Mouse (Mus musculus) liver, adult (tissue): ENCODE measurements around the gene Pkp1.

ENCODE experiments used
- GATA4 ChIP-seq: IDR thresholded peaks from 2 replicates; pipeline ENCODE4 v1.6.1; 2014; ENCODE audit warnings: mild to moderate bottlenecking, low read length; ENCODE audit not compliant: insufficient replicate concordance

Gene Pkp1

GRCm38 (mm10) chr1:135918644-135919407, at the start of gene Pkp1:
Pkp1 (minus strand) TSS chr1:135919207.
- TF ChIP-seq GATA4: no peak

- TF ChIP-seq GATA4: no peak
Observed at GRCm38 (mm10) chr1:135967739-135968138, 48.7 kb upstream of the Pkp1 start.

- no peak for TF ChIP-seq GATA4
Observed at GRCm38 (mm10) chr1:135964561-135964960, 45.6 kb upstream of the Pkp1 start.

GRCm38 (mm10) chr1:135963177-135963576, 44.2 kb upstream of the Pkp1 start:
- TF ChIP-seq GATA4: no peak

GRCm38 (mm10) chr1:135958483-135958882, 39.5 kb upstream of the Pkp1 start:
- no peak for TF ChIP-seq GATA4

DNA sequence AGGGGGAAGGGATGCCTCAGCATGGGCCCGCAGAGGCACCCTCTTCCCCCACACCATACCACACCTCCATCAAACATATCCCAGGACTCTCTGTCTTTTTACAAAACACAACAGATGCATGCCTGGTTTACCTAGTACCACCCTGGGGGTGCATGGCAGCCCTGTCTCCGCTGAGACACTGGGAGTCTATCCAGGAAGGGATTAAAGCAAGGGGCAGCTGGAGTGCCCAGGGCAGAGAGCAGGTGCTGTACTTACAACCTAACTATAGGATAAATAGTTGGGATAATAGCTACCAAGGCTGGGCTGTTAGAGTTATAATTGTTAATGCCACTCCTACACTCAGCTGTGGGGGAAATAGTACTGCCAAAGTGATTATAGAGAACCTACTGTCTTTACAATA, 29.9 kb upstream of the Pkp1 start:
- no peak for TF ChIP-seq GATA4

- TF ChIP-seq GATA4: no peak
Observed at GRCm38 (mm10) chr1:135946247-135946646, 27.2 kb upstream of the Pkp1 start.

GRCm38 (mm10) chr1:135945711-135946110, 26.7 kb upstream of the Pkp1 start:
- no peak for TF ChIP-seq GATA4

DNA sequence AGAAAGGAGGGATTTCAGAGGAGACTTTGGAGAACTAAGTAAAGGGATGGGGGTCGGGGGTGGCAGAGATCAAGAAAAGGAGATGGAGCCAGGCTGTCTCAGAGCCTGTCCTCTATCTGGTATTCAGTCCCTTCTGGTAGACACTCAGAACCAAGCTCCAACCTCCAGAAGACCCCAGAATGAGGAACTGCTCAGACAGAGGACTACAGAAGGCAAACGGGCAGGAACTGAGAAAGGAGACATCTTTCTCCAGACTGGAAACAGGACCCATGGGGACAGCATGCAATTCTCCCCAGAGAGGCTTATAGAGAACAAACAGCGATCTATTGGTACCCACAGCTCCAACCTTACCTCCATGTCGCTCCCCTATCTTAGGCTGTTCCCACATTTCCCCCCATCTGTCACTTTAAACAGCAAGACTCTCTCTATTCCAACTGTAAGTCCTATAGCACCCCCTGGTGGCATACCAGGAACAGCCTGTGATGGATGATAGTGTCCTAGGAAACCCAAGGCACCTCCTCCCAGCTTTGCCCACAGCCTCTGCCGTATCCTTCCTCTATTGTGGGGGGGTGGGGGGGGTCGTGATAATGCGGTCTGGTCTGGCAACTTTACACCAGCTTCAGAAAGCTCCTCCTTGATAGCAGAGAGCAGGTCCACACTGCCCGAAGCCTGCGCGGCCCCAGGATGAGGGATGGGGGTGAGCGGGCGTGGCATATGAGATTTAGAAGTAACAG, 25.7 kb upstream of the Pkp1 start:
- TF ChIP-seq GATA4: no peak

DNA sequence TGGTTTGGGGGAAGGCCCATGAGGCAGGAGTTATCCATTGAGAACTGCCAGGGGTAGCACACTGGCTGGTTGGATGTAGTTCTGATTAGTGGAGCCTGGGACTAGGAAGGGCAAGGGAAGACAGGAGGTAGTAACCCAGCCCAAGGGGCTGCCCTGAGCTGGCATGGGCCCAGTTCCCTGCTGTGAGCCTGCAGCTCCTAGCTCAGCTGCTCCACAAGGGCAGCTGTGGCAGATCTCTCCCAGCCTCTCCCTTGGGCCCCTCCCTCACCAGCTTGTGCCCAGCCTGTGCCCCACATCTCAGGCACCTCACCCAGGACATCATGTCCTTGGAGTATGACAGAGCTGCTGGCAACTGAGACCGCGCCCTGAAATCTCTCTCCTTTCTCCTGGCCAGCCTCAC, 24.7 kb upstream of the Pkp1 start:
- TF ChIP-seq GATA4: no peak

DNA sequence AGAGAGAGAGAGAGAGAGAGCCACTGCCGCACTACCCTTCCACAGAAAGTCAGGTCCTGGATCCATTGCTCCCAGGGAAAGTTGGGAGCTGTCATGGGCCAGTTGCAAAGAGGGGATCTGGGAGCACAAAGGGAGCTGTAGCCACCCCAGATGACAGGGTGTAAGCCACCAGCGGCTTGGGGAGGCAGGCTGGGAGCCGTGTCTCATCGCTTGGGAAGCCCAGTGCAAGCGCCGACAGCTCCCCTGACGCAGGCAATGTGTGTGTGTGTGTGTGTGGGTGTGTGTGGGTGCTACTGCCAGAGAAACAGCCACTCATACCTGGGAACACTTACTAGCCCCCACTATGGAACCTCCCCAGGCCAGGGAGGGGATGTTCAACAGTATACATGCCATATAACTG, 23.1 kb upstream of the Pkp1 start:
- TF ChIP-seq GATA4: no peak

DNA sequence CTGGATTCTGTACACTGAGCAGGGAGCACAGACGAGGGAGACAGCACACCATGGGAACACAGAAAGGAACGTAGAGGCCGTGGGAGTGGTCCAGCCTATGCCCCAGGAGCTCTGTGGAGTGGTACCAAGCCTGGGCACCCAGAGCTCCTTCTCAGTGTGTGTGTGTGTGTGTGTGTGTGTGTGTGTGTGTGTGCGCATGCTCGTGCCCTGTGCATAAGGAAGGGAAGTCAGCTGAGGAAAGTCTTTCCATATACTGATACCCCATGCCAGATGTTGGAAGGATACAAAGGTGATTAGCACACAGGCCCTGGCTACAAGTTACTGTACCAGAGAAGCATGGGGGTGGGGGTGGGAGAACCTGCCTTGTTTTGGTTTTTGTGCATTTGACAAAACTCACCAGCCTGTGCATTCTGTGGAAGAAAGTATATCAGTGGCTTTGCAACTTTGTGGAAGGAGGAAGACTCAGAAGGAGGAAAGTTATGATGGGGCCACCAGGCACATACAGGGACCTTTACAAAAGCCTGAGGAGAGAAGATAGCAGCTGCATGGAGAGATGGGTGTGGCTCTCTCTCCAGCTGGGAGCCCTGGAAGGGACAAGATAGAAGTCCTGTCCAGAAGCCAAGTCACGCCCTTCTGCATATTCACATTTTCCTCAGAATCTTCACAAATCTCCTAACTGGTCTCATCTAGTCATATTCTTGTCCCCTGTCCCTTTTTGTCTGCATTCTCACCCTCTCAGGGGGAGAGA, 22.4 kb upstream of the Pkp1 start:
- TF ChIP-seq GATA4: no peak

GRCm38 (mm10) chr1:135936091-135936490, 17.1 kb upstream of the Pkp1 start:
- TF ChIP-seq GATA4: no peak

DNA sequence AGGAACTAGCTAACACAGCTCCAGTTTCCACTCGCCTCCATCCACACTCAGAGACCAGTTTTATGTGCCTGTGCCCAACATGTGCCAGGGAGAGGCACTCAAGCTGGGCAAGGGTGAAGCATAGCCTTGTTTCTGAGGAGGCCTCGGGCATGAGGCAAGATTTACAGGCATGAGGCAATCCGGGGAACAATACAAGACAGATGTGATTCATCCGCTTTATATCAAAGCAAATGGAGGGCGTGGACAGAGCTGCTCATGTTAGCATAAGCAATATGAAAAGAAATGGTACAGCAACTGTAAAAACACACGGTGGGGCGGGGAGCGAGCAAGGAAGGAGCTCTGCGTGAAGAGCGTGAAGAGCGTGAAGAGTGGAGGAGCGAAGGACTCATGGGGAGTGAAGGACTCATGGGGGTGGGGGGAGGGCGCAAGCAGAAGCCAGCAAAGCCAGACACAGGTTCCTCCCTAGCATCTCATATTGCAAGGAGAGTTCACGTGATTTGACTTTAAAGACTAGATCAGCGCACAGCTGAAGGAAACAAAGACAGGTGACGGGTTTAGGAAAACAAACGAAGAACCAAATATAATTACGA, 14.8 kb upstream of the Pkp1 start:
- TF ChIP-seq GATA4: no peak

DNA sequence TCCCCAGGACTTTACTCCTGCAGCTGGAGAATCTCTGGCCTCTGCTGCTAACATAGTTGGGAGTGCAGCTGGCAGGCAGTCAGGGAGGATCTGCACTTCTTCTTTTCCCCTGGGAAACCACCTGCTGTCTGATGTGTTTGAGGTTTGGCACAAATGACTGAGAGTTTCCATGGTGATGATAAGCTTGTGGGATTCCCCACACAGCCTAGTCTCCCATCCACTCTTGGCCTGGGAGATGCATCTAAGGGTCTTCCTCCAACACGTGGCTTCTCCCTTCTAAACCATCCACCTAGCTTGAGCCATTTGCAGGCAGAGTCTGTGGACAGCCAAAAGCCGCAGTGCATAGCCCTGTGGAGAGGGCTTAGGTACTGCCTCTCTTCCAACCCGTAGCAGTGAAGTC, 10.9 kb upstream of the Pkp1 start:
- no peak for TF ChIP-seq GATA4
